Mouse (Mus musculus) limb, embryonic 15.5 days (tissue): Measurements from ENCODE around the gene Gm49387. TPM values are rescaled to one million over a fixed set of nuclear protein-coding genes. Genes with fewer than 3 reads are reported as not detected.
"Not testable (repeated sequence)": the region's sequence is repeated elsewhere in the genome, so short reads cannot be mapped to it uniquely, and the experiment has no call there.

Source experiments
- ATAC-seq: fragments of 200-750 bp; cut with Nextera tagmentation; 2 replicates; pipeline ENCODE4 v1.8.0; 2017; ENCODE audit warnings: low read depth, moderate TSS enrichment; ENCODE audit not compliant: insufficient number of reproducible peaks, low FRiP score, low TSS enrichment
- H3K27ac ChIP-seq: fragments of 300-500 bp; sonication (generic); 2 replicates; pipeline ENCODE4 v1.5.1; 2015; ENCODE audit warnings: moderate library complexity, mild to moderate bottlenecking, inconsistent platforms
- H3K27me3 ChIP-seq: fragments of 300-500 bp; sonication (generic); 2 replicates; pipeline ENCODE4 v1.6.1; 2015; ENCODE audit warnings: inconsistent platforms
- H3K36me3 ChIP-seq: fragments of 300-500 bp; sonication (generic); 2 replicates; pipeline ENCODE4 v1.6.1; 2015; ENCODE audit warnings: inconsistent platforms
- H3K4me1 ChIP-seq: fragments of 300-500 bp; sonication (generic); 2 replicates; pipeline ENCODE4 v1.6.1; 2015; ENCODE audit warnings: inconsistent platforms
- H3K4me2 ChIP-seq: fragments of 300-500 bp; sonication (generic); 2 replicates; pipeline ENCODE4 v1.6.1; 2015; ENCODE audit warnings: mild to moderate bottlenecking, inconsistent platforms
- H3K4me3 ChIP-seq: fragments of 300-500 bp; sonication (generic); 2 replicates; pipeline ENCODE4 v1.5.1; 2015; ENCODE audit warnings: mild to moderate bottlenecking, inconsistent platforms
- H3K9ac ChIP-seq: fragments of 300-500 bp; sonication (generic); 2 replicates; pipeline ENCODE4 v1.6.1; 2015; ENCODE audit warnings: inconsistent platforms
- H3K9me3 ChIP-seq: fragments of 300-500 bp; sonication (generic); 2 replicates; pipeline ENCODE4 v1.6.1; 2016; ENCODE audit warnings: inconsistent platforms
- WGBS: fragments of 180-500 bp; shearing (Covaris S2); methylation state at CpG from one replicate; pipeline ENCODE4 v1.1.7; 2015; 5-methylcytosine and 5-hydroxymethylcytosine counted together
- polyA plus RNA-seq: library from polyadenylated mRNA; unstranded; fragments of >200 nt; fragmentation: Nextera tagmentation; extraction: Ambion mirVana; gene quantifications from 2 replicates; pipeline ENCODE4 v1.2.1, GENCODE M21; 2015

The Gm49387 gene
- polyA plus RNA-seq, 1 experiment from 2014 or later, result 0.97 TPM

DNA sequence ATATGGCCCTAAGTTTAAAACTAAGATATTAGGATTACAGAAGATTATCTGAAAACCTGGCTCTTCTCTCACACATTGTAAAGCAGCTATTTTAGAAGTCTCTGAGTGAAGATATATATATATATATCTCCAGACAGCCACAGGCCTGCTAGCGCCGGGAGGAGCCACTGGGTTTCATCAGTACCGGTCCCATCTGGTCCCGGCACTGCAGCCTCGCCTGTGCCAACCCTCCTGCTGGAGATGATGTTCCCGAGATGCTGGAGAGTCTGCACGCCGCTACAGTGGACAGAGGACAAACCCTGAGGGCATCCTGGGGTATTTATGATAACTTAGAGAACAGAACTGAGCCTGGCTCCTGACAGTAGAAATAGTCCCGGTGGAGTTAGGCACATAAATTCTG, 23.5 kb downstream of the Gm49387 start:
- WGBS, result 86% methylated on average over 9 of the region's 9 CpGs
- 0 out of 2 replicates have a peak, but pooled peaks cover 9% of the 10 kb centered on the region for H3K36me3 ChIP-seq
- H3K4me2 ChIP-seq, result no peak overlapping the region
- no peak overlapping the region for H3K27ac ChIP-seq
- H3K27me3 ChIP-seq, result no peaks in the 10 kb centered on the region
- no peak overlapping the region for H3K4me3 ChIP-seq
- H3K9ac ChIP-seq, result no peak overlapping the region
- no peaks in the 10 kb centered on the region for H3K9me3 ChIP-seq
- no peak for ATAC-seq
- H3K4me1 ChIP-seq, result no peaks in the 10 kb centered on the region

DNA sequence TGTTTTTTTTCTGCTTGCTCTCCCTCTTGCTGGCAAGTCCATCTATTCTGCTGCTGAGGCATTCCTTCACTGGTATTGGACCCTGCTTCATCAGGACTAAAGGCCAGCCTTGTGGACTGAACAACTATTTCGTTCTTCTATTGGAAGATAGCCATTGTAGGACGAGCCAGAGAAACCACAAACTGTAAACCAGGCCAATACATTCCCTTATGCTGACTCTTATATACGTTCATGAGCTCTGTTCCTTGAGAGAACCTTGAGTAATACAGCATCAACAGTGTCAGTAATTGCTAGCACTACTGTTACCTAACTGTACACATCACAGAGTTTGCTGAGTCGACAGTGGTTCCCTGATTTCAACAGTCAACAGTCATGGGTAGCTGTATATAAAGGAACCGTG, 27.0 kb downstream of the Gm49387 start:
- Histone ChIP-seq H3K9me3 (no peaks in the 10 kb centered on the region), H3K27me3 (no peaks in the 10 kb centered on the region), H3K36me3 (0 out of 2 replicates have a peak, but pooled peaks cover 9% of the 10 kb centered on the region), H3K4me3 (no peak overlapping the region), H3K9ac (no peak overlapping the region), H3K27ac (no peak overlapping the region), H3K4me1 (no peaks in the 10 kb centered on the region), H3K4me2 (no peak overlapping the region)
- WGBS, result 80% methylated on average over 5 of the region's 5 CpGs
- ATAC-seq, result no peak

DNA sequence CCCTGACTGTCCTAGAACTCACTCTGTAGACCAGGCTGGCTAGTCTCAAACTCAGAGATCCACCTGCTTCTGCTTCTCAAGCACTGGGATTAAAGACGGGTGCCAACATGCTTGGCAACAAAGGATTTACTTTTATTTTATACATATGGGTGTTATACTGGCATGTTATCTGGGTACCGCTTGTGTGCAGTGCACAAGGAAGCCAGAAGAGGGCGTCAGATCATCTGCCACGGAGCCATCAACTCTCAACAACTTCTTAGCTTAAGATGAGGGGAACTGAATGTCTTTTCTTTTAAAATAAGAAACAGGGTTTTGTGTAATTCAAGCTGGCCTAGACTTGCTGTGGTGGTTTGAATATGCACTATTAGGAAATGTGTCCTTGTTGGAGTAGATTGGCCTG, 28.7 kb downstream of the Gm49387 start:
- Histone ChIP-seq H3K9ac (no peak overlapping the region), H3K4me2 (no peak overlapping the region), H3K27ac (no peak overlapping the region), H3K9me3 (no peaks in the 10 kb centered on the region), H3K4me1 (no peaks in the 10 kb centered on the region), H3K36me3 (0 out of 2 replicates have a peak, but pooled peaks cover 9% of the 10 kb centered on the region), H3K4me3 (no peak overlapping the region), H3K27me3 (no peaks in the 10 kb centered on the region)
- no peak for ATAC-seq
- 60% methylated on average over 4 of the region's 4 CpGs for WGBS

DNA sequence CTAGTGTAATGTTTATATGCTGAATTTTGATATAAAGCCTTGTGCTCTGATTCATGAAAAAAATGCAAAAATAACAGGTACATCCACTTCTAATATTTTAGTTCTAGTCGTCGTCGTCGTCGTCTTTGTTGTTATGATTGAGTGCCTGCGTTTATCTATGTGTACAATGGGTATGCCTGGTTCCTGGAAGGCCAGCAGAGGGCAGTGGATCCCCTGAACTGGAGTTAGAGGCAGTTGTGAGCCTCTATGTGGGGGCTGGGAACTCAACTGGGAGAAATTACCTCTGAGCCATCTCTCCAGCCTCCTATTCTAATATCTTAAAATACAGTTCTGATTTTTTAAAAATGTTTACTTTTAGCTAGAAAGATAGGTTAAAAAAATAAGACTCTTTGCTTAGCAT, 35.2 kb downstream of the Gm49387 start:
- H3K36me3 ChIP-seq, result no peaks in the 10 kb centered on the region
- no peak overlapping the region for H3K4me3 ChIP-seq
- H3K9me3 ChIP-seq, result no peaks in the 10 kb centered on the region
- no peak overlapping the region for H3K4me2 ChIP-seq
- no peak overlapping the region for H3K27ac ChIP-seq
- no peaks in the 10 kb centered on the region for H3K27me3 ChIP-seq
- 58% methylated on average over 6 of the region's 6 CpGs for WGBS
- no peak for ATAC-seq
- peaks cover under 1% of the 10 kb centered on the region; the same call in 1 of the 2 replicates for H3K4me1 ChIP-seq
- no peak overlapping the region for H3K9ac ChIP-seq

DNA sequence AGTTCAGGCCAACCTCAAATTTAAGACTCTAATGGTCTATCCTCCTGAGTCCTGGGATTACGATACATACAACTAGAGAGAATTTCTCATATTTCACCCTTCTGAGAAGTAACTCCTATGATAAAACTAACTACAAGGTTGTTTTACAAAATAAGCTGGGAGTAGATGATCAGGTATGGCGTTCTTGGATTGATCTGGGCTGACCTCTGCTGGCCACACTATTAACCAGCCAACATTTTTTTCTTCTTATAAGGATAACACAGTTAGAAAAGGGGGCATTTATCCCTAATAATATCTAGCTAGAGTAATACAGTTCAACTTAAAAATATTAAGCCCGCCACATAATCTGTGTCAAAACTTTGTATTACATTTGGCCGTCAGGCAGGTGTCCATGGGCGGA, 35.8 kb downstream of the Gm49387 start:
- Histone ChIP-seq H3K9me3 (no peaks in the 10 kb centered on the region), H3K36me3 (no peaks in the 10 kb centered on the region), H3K4me2 (no peak overlapping the region), H3K9ac (no peak overlapping the region), H3K27ac (no peak overlapping the region), H3K4me1 (peaks cover 3% of the 10 kb centered on the region; the same call in 1 of the 2 replicates), H3K4me3 (no peak overlapping the region), H3K27me3 (no peaks in the 10 kb centered on the region)
- no peak for ATAC-seq
- 71% methylated on average over 5 of the region's 5 CpGs for WGBS

DNA sequence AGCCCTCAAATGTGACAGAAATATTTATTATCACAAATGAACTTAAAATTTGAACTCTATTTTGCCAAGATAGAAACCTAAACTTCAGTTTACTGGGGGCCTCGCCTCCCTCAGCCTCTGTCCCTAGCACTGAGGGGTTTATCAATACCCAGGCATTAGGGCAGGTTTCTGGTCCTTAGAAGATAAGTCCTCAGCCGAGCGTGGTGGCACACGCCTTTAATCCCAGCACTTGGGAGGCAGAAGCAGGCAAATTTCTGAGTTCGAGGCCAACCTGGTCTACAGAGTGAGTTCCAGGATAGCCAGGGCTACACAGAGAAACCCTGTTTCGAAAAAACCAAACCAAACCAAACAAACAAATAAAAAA, 38.1 kb downstream of the Gm49387 start:
- not testable (repeated sequence) for H3K27ac ChIP-seq, H3K9me3 ChIP-seq, H3K9ac ChIP-seq, H3K4me1 ChIP-seq, ATAC-seq, H3K4me2 ChIP-seq, H3K27me3 ChIP-seq, H3K4me3 ChIP-seq, H3K36me3 ChIP-seq
- WGBS, result 87% methylated on average over 6 of the region's 6 CpGs

DNA sequence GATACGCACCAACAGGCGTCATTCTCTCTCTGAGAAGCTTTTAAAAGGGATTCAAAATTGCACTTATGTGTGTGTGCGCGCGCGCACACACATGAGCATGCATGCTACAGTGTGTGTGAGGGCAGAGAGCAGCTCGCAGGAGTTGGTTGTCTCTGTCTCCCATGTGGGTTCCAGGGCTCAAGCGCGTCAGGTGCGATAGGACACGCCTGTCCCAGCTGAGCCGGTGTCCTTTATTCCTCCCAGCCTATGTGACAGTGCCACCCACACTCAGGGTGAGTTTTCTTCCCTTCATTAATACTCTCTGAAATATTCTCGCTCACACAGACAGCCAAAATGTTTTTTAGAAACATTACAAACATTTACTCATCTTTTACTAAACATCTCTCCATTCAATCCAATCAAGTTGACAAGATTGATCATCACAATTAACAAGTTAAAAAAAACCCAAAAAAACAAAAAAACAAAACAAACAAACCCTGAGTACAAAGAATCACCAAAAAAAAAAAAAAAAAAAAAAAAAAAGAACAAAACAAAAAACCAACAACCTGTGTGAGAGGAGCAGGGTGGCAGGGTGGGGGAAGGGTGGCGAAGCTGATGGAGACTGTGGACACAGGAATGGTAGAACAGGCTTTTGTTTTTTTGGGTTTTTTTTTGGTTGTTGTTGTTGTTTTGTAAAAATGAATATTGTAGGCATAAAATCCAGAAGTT, 38.6 kb downstream of the Gm49387 start:
- no peak for ATAC-seq
- no peak overlapping the region for H3K27ac ChIP-seq
- H3K4me2 ChIP-seq, result no peak overlapping the region
- no peak overlapping the region for H3K4me3 ChIP-seq
- no peaks in the 10 kb centered on the region for H3K36me3 ChIP-seq
- 93% methylated on average over 14 of the region's 14 CpGs for WGBS
- H3K9me3 ChIP-seq, result no peaks in the 10 kb centered on the region
- H3K4me1 ChIP-seq, result peaks cover 3% of the 10 kb centered on the region; the same call in 1 of the 2 replicates
- H3K9ac ChIP-seq, result no peak overlapping the region
- H3K27me3 ChIP-seq, result no peaks in the 10 kb centered on the region

DNA sequence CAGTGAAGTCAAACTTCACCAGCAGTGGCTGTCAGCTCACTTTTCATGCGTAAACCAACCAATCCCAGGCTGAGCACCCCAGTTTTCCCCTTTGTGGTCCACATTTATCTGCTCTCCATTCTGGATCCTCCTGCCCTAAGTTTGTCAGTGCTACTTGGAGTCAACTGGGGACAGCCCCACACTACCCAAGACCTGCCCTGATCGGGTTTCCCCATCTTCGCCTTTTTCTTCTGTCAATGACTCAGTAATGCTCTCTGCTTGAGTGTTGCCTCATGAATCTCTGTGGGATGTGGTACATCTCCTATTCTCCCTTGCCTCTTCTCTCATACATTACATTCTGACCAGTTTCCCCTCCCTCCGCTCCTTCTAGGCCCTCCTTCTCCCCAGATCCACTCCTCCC, 43.2 kb downstream of the Gm49387 start:
- Histone ChIP-seq H3K27me3 (no peaks in the 10 kb centered on the region), H3K4me1 (peaks cover 3% of the 10 kb centered on the region; the same call in 1 of the 2 replicates), H3K9ac (no peak overlapping the region), H3K9me3 (no peaks in the 10 kb centered on the region), H3K4me3 (no peak overlapping the region), H3K36me3 (no peaks in the 10 kb centered on the region), H3K27ac (no peak overlapping the region), H3K4me2 (no peak overlapping the region)
- no peak for ATAC-seq
- WGBS, result 94% methylated on average over 4 of the region's 4 CpGs

DNA sequence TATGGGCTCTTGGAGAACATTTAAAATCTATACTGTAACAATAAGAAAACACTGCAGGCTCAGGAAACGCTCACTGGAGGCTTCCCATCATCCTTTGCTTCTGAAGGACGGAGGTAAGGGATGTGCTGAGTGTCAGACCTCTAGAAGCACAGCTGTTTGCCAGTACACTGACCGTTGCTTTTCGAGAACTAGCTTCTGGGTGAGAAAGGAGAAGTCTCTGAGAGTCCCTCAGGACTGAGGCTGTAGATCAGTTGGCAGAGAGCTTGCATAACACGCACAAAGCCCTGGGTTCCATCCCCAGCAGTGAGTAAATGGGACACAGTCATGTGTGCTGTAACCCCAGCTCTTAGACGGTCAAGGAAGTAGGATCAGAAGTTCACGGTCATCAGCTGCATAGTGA, 44.3 kb downstream of the Gm49387 start:
- WGBS, result 78% methylated on average over 7 of the region's 7 CpGs
- H3K9ac ChIP-seq, result no peak overlapping the region
- no peaks in the 10 kb centered on the region for H3K36me3 ChIP-seq
- no peak overlapping the region for H3K4me2 ChIP-seq
- peaks cover 3% of the 10 kb centered on the region; the same call in 1 of the 2 replicates for H3K4me1 ChIP-seq
- no peak overlapping the region for H3K27ac ChIP-seq
- H3K9me3 ChIP-seq, result no peaks in the 10 kb centered on the region
- H3K27me3 ChIP-seq, result no peaks in the 10 kb centered on the region
- no peak for ATAC-seq
- H3K4me3 ChIP-seq, result no peak overlapping the region

DNA sequence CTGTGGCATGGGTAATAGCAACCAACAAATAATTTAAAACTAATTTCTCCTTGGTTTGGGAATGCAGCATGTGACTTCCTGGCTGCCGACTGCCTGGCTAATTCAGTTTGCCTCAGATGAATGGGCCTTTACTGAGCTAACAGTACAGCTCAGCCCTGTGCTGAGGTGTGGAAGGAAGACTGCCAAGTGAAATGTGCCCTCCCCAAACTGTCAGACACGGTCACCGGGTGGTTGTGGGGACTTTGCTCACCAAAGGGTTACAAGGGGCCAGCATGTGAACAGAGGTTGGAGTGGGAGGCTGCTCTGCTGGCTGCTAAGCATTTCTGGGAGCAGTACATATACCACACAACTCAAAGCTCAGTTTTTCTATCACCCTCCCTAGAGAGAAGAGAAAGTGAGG, 46.0 kb downstream of the Gm49387 start:
- WGBS, result 43% methylated on average over 3 of the region's 3 CpGs
- H3K4me2 ChIP-seq, result no peak overlapping the region
- no peak overlapping the region for H3K9ac ChIP-seq
- H3K36me3 ChIP-seq, result no peaks in the 10 kb centered on the region
- H3K9me3 ChIP-seq, result no peaks in the 10 kb centered on the region
- H3K4me3 ChIP-seq, result no peak overlapping the region
- no peaks in the 10 kb centered on the region for H3K27me3 ChIP-seq
- no peak for ATAC-seq
- H3K4me1 ChIP-seq, result no peaks in the 10 kb centered on the region
- H3K27ac ChIP-seq, result no peak overlapping the region

DNA sequence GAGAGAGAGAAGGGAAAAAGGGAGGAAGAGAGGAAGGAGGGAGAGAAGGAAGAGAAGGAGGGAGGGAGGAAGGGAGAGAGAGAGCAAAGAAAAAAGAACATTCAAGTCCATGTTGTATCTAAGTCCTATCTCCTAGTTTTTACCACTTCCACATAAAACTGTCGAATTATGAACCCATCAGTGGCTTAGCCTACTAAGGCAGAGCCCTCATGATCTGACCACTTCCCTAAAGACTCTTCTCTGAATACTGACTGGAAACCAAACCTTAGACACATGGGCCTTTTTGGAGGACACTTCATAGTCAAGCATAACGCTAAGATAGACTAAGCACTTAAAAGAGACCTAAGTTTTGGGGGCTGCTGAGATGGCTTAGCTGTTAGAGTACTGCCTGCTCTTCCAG, 47.6 kb downstream of the Gm49387 start:
- WGBS, result 84% methylated on average over 2 of the region's 2 CpGs
- H3K9me3 ChIP-seq, result no peaks in the 10 kb centered on the region
- H3K9ac ChIP-seq, result no peak overlapping the region
- no peak overlapping the region for H3K4me2 ChIP-seq
- ATAC-seq, result no peak
- H3K36me3 ChIP-seq, result no peaks in the 10 kb centered on the region
- H3K4me1 ChIP-seq, result no peaks in the 10 kb centered on the region
- no peak overlapping the region for H3K4me3 ChIP-seq
- H3K27ac ChIP-seq, result no peak overlapping the region
- no peaks in the 10 kb centered on the region for H3K27me3 ChIP-seq

DNA sequence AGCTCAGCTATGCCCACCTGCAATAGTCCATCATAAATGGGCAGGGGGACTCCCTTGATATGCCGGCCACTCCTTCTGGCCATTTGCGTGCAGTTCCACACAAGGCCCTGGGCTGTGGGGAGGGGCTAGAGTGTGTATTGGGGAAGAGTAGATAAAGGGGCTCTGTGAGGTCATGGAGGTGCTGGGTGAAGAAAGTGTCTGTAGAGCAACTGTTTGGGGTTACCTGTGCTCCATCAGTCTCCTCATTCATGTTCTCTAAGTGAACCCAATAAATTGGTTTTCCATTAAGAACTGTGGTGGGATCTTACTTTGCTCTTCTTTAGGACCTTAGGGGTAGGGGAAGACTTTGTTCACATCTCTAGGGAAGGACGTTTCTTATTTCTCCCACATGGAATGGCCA, 49.4 kb downstream of the Gm49387 start, which contains the start of gene Colq:
TSS of gene Colq (minus strand) at position 101 of the 400 bp plus-strand sequence.
- H3K9ac ChIP-seq, result no peak within 1 kb of the TSS
- ATAC-seq, result no peak
- H3K9me3 ChIP-seq, result no peaks in the 10 kb centered on the region
- no peak within 1 kb of the TSS for H3K4me2 ChIP-seq
- no peaks in the 10 kb centered on the region for H3K36me3 ChIP-seq
- WGBS, result 90% methylated on average over 3 of the region's 3 CpGs
- no peaks in the 10 kb centered on the region for H3K4me1 ChIP-seq
- H3K27me3 ChIP-seq, result no peaks in the 10 kb centered on the region
- H3K4me3 ChIP-seq, result no peak within 1 kb of the TSS
- H3K27ac ChIP-seq, result no peak within 1 kb of the TSS

DNA sequence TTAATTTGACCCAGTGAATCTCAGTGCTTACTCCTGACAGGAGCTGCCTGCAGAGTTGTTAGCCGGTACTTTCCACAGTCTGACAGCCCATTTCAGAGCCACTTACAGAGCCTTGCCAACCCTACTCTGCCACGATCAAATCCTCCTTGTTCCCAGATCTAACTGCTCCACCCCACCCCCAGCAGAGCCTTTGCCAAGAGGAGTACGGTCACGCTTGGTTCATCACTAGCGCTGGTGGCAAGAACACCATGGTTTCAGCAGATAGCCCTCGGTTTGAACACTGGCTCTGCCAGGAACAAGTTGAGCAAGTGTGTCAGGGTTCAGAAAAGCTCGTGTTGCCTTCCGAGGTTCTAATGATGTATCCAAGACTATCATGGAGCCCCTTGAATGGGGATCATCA, 54.2 kb downstream of the Gm49387 start:
- H3K27ac ChIP-seq, result no peak overlapping the region
- no peaks in the 10 kb centered on the region for H3K27me3 ChIP-seq
- H3K4me1 ChIP-seq, result no peaks in the 10 kb centered on the region
- no peak for ATAC-seq
- no peak overlapping the region for H3K9ac ChIP-seq
- no peaks in the 10 kb centered on the region for H3K9me3 ChIP-seq
- no peak overlapping the region for H3K4me3 ChIP-seq
- no peak overlapping the region for H3K4me2 ChIP-seq
- no peaks in the 10 kb centered on the region for H3K36me3 ChIP-seq
- 79% methylated on average over 8 of the region's 8 CpGs for WGBS
